Mouse (Mus musculus) liver, postnatal 0 days (tissue): ENCODE results near the gene Ralgapa2.

Experiments
- CTCF ChIP-seq: sonication (generic); IDR thresholded peaks from 2 replicates; pipeline ENCODE4 v1.5.1; 2016; ENCODE audit warnings: antibody characterized with exemption, low read depth
- EP300 ChIP-seq: IDR thresholded peaks from 2 replicates; pipeline ENCODE4 v1.6.1; 2016; ENCODE audit warnings: antibody characterized with exemption, low read depth, mild to moderate bottlenecking

- TF ChIP-seq EP300: no peak
- TF ChIP-seq CTCF: no peak
These were observed 711 bp downstream of the Ralgapa2 start for GRCm38 (mm10) chr2:146511401-146511865.
